10 mouse cellular contexts compared by ENCODE assay signal in the genomic region with DNA sequence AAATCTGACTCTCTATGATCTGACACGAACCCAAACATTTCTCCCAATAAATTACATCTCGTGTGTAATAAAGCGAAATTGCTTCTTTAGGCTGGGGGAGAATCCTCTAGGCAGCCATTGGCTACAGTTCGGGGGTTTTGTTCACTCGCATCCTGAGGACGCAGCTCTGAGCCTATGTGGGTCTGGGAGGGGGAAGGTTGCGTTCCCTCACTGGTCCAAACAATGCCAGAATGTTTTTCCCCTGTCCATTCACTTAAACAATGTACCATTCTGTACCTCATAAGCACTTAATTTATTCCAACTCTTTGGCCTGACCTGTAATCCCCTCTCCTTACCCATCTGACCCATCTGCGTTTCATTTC.
DNase-seq lines count a peak whose midpoint lies in the region; ATAC-seq lines count a peak whose summit lies in the region.
"Had no signal": no experiment of that assay in that cellular context is flagged by ENCODE, and none has a peak within 500 bp of the region (broad histone marks: within the 10 kb centered on the region; RNA-seq: fewer than 3 reads in every experiment).

No protein-coding gene starts in this region.

- no peak overlapping the region for H3K4me2 ChIP-seq in embryonic facial prominence, embryonic 11.5 days (ENCODE audit: low read depth, low read length)
- H3K4me2 ChIP-seq in hindbrain, embryonic 11.5 days (replicated peaks; ENCODE audit: low read depth, low read length): no peak overlapping the region
- H3K4me2 ChIP-seq in midbrain, embryonic 12.5 days (replicated peaks): no peak overlapping the region

- ATAC-seq in frontal cortex, adult (ENCODE audit: low TSS enrichment): peak; percentile 3; the same call in 1 of the 2 replicates
- ATAC-seq in embryonic facial prominence, embryonic 11.5 days (replicated peaks; ENCODE audit: insufficient number of reproducible peaks, low FRiP score, low TSS enrichment, low read depth): peak; percentile 41; the same call in 1 of the 2 replicates
- ATAC-seq in hindbrain, embryonic 11.5 days (ENCODE audit: low FRiP score): peak; percentile 69
- no peak; the same call in 1 of the 2 replicates for ATAC-seq in midbrain, embryonic 12.5 days (ENCODE audit: low FRiP score, low read depth)

- DNase-seq in frontal cortex, postnatal 36 days (ENCODE audit: low spot score in 2 of 2): no peak
- no peak for DNase-seq in embryonic facial prominence, embryonic 11.5 days (ENCODE audit: low spot score)
- no peak for DNase-seq in hindbrain, embryonic 11.5 days (ENCODE audit: low spot score)
- no peak for DNase-seq in c-Kit-positive CD71-positive TER-119-positive erythroid progenitor cells, embryonic 14.5 days (ENCODE audit: low spot score)
- no peak for DNase-seq in urinary bladder, adult 18-20 months (ENCODE audit: low spot score in 2 of 2)
- no peak for DNase-seq in kidney, postnatal 10 days
- DNase-seq: gastrocnemius, adult 2 months; thymus, adult 2 months had no signal

- no peak overlapping the region for H3K9ac ChIP-seq in embryonic facial prominence, embryonic 11.5 days (replicated peaks; ENCODE audit: low read length)
- H3K9ac ChIP-seq in hindbrain, embryonic 11.5 days (ENCODE audit: low read depth, low read length): no peak overlapping the region
- no peak overlapping the region for H3K9ac ChIP-seq in midbrain, embryonic 12.5 days (replicated peaks)

- H3K27ac ChIP-seq in embryonic facial prominence, embryonic 11.5 days (replicated peaks; ENCODE audit: low read depth, low read length): no peak overlapping the region
- peak overlapping the region; percentile 54; the same call in 1 of the 2 replicates for H3K27ac ChIP-seq in hindbrain, embryonic 11.5 days (ENCODE audit: low read depth, low read length)
- H3K27ac ChIP-seq in midbrain, embryonic 12.5 days (replicated peaks): peak overlapping the region; percentile 58; the same call in 1 of the 2 replicates

- no peaks in the 10 kb centered on the region for H3K9me3 ChIP-seq in embryonic facial prominence, embryonic 11.5 days (replicated peaks; ENCODE audit: control insufficient read depth, low read length)
- H3K9me3 ChIP-seq in hindbrain, embryonic 11.5 days (ENCODE audit: control insufficient read depth, low read length): no peaks in the 10 kb centered on the region
- H3K9me3 ChIP-seq in midbrain, embryonic 12.5 days: no peaks in the 10 kb centered on the region

- no peak overlapping the region for H3K4me3 ChIP-seq in embryonic facial prominence, embryonic 11.5 days (ENCODE audit: low read depth, low read length)
- no peak overlapping the region for H3K4me3 ChIP-seq in hindbrain, embryonic 11.5 days (ENCODE audit: low read depth, low read length)
- no peak overlapping the region for H3K4me3 ChIP-seq in midbrain, embryonic 12.5 days
- H3K4me3 ChIP-seq: gastrocnemius, adult 2 months had no signal

- 47% methylated on average over 8 of the region's 8 CpGs for WGBS in embryonic facial prominence, embryonic 11.5 days
- WGBS in hindbrain, embryonic 11.5 days: 80% methylated on average over 8 of the region's 8 CpGs
- 77% methylated on average over 8 of the region's 8 CpGs for WGBS in midbrain, embryonic 12.5 days

- no peaks in the 10 kb centered on the region for H3K36me3 ChIP-seq in embryonic facial prominence, embryonic 11.5 days (replicated peaks; ENCODE audit: control insufficient read depth, insufficient read depth, low read depth, low read length)
- no peaks in the 10 kb centered on the region for H3K36me3 ChIP-seq in hindbrain, embryonic 11.5 days (ENCODE audit: control insufficient read depth, insufficient read depth, low read length)
- H3K36me3 ChIP-seq in midbrain, embryonic 12.5 days: no peaks in the 10 kb centered on the region

- H3K4me1 ChIP-seq in embryonic facial prominence, embryonic 11.5 days (ENCODE audit: control insufficient read depth, insufficient read depth, low read length): no peaks in the 10 kb centered on the region
- no peaks in the 10 kb centered on the region for H3K4me1 ChIP-seq in hindbrain, embryonic 11.5 days (replicated peaks; ENCODE audit: control insufficient read depth, insufficient read depth, low read length)
- H3K4me1 ChIP-seq in midbrain, embryonic 12.5 days: peaks cover 14% of the 10 kb centered on the region

- H3K27me3 ChIP-seq in embryonic facial prominence, embryonic 11.5 days (ENCODE audit: control insufficient read depth, insufficient read depth, low read length): no peaks in the 10 kb centered on the region
- no peaks in the 10 kb centered on the region for H3K27me3 ChIP-seq in hindbrain, embryonic 11.5 days (ENCODE audit: control insufficient read depth, insufficient read depth, low read length)
- H3K27me3 ChIP-seq in midbrain, embryonic 12.5 days: no peaks in the 10 kb centered on the region
